Mouse (Mus musculus) hindbrain, embryonic 11.5 days (tissue): Measurements from ENCODE around the gene Trim9. TPM values are rescaled to one million over a fixed set of nuclear protein-coding genes. Genes with fewer than 3 reads are reported as not detected.
A peak's percentile ranks its signal among the peaks of the same experiment; 100 is the strongest.

Source experiments
- ATAC-seq: fragments of 200-750 bp; cut with Nextera tagmentation; 2 replicates; pipeline ENCODE4 v1.8.0; 2017; ENCODE audit warnings: mild to moderate bottlenecking, moderate TSS enrichment, moderate library complexity; ENCODE audit not compliant: low FRiP score
- DNase-seq: peaks from one replicate; pipeline ENCODE4 v3.0.0-alpha.2; 2015; ENCODE audit warnings: low spot score
- H3K27ac ChIP-seq: fragments of 300-500 bp; sonication (generic); 2 replicates; pipeline ENCODE4 v1.5.1; 2014; ENCODE audit warnings: mild to moderate bottlenecking, low read depth, low read length
- H3K27me3 ChIP-seq: fragments of 300-500 bp; sonication (generic); 2 replicates; pipeline ENCODE4 v1.6.1; 2014; ENCODE audit warnings: mild to moderate bottlenecking, low read length, moderate library complexity, mixed read lengths; ENCODE audit not compliant: control insufficient read depth, insufficient read depth
- H3K36me3 ChIP-seq: fragments of 300-500 bp; sonication (generic); 2 replicates; pipeline ENCODE4 v1.6.1; 2014; ENCODE audit warnings: mild to moderate bottlenecking, low read length, moderate library complexity, mixed read lengths; ENCODE audit not compliant: control insufficient read depth, insufficient read depth
- H3K4me1 ChIP-seq: fragments of 300-500 bp; sonication (generic); replicated peaks from 2 replicates; pipeline ENCODE4 v1.6.1; 2014; ENCODE audit warnings: low read length, mixed read lengths; ENCODE audit not compliant: control insufficient read depth, insufficient read depth
- H3K4me2 ChIP-seq: fragments of 300-500 bp; sonication (generic); replicated peaks from 2 replicates; pipeline ENCODE4 v1.6.1; 2014; ENCODE audit warnings: mild to moderate bottlenecking, low read depth, low read length
- H3K4me3 ChIP-seq: fragments of 300-500 bp; sonication (generic); 2 replicates; pipeline ENCODE4 v1.5.1; 2014; ENCODE audit warnings: low read depth, low read length
- H3K9ac ChIP-seq: fragments of 300-500 bp; sonication (generic); 2 replicates; pipeline ENCODE4 v1.6.1; 2014; ENCODE audit warnings: low read depth, low read length
- H3K9me3 ChIP-seq: fragments of 300-500 bp; sonication (generic); 2 replicates; pipeline ENCODE4 v1.6.1; 2016; ENCODE audit warnings: low read length; ENCODE audit not compliant: control insufficient read depth
- WGBS: fragments of 180-500 bp; shearing (Covaris S2); extraction: QIAGEN DNeasy Blood & Tissue Kit; methylation state at CpG from one replicate; pipeline ENCODE4 v1.1.7; 2014; 5-methylcytosine and 5-hydroxymethylcytosine counted together
- polyA plus RNA-seq: library from polyadenylated mRNA; unstranded; fragments of >200 nt; fragmentation: Nextera tagmentation; extraction: Ambion mirVana; gene quantifications from 2 replicates; pipeline ENCODE4 v1.2.1, GENCODE M21; 2014

Gene Trim9
- polyA plus RNA-seq, result 14.3 and 18.4 TPM in 2 replicates

DNA sequence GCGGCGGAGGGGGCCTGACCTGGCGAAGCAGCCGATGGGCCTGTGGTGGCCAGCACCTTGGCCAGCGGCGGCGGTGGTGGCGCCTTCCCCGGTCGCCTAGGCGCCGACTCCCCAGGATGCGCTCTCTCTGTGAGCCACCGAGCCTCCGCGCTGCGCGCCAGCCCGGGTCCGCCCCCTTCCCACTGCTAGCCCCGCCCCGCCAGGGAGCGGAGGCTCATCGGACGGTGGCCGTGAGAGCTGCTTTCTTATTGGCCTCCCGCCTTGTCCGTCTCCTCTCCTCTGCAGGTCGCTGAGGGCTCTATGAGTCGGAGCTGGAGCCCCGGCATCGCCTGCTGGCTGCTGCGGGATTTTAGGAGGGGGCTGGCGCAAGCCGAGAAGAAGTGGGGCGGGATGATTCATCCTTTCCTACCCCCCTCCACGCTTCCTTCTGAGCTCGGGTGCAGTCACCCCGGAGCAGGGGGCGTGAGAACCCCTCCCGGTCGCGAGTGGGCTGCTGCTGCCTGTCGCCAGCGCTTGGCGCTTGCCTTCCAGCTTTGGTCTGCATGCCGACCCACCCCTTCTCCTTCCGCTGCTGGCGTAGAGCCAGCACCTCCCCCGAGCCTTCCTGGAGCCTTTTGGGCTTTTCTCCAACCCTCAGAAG lies at the start of gene Trim9:
Gene Trim9, minus strand, starts transcription at position 413 of the 640 bp plus-strand sequence.
- H3K4me3 ChIP-seq, result peak within 1 kb of the TSS; percentile 65
- under 1% methylated on average over 38 of the region's 50 CpGs for WGBS
- peak; percentile 97 for DNase-seq
- H3K4me1 ChIP-seq, result no peaks in the 10 kb centered on the region
- no peaks in the 10 kb centered on the region for H3K27me3 ChIP-seq
- no peaks in the 10 kb centered on the region for H3K36me3 ChIP-seq
- peak within 1 kb of the TSS; percentile 83 for H3K9ac ChIP-seq
- H3K9me3 ChIP-seq, result no peaks in the 10 kb centered on the region
- H3K4me2 ChIP-seq, result peak within 1 kb of the TSS; percentile 78
- peak within 1 kb of the TSS; percentile 93 for H3K27ac ChIP-seq
- peak; percentile 99 for ATAC-seq

- 93% methylated on average over 3 of the region's 3 CpGs for WGBS
- H3K9ac ChIP-seq, result no peak overlapping the region
- ATAC-seq (no peak), DNase-seq (no peak)
- H3K4me2 ChIP-seq, result no peak overlapping the region
- H3K27ac ChIP-seq, result no peak overlapping the region
- H3K4me3 ChIP-seq, result no peak overlapping the region
- no peaks in the 10 kb centered on the region for H3K27me3 ChIP-seq
- H3K36me3 ChIP-seq, result no peaks in the 10 kb centered on the region
- H3K4me1 ChIP-seq, result no peaks in the 10 kb centered on the region
- no peaks in the 10 kb centered on the region for H3K9me3 ChIP-seq
Measured at GRCm38 (mm10) chr12:70395061-70395460, 47.6 kb upstream of the Trim9 start.

DNA sequence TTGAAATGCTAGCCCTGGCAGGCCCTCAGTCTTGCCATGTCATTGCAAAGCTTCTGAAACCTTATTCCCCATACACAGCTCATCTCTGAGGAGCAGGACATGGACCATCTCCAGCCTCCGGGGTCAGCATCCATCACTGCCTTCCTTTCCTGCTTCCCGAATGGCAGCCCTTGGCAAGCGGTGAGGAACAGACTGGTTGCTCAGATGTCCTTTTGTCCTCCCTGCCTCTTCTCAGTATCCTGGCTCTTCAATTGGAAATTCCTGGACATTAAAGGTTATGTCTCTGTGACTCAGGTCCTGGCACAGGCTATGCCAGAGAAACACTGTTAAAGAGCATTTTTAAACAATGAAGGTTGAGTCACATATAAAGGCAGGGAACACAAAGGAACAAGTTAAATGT lies 43.8 kb upstream of the Trim9 start:
- no peaks in the 10 kb centered on the region for H3K36me3 ChIP-seq
- no peak overlapping the region for H3K4me3 ChIP-seq
- H3K27me3 ChIP-seq, result no peaks in the 10 kb centered on the region
- 90% methylated on average over 3 of the region's 3 CpGs for WGBS
- H3K4me1 ChIP-seq, result no peaks in the 10 kb centered on the region
- ATAC-seq (no peak), DNase-seq (no peak)
- H3K4me2 ChIP-seq, result no peak overlapping the region
- H3K9ac ChIP-seq, result no peak overlapping the region
- no peak overlapping the region for H3K27ac ChIP-seq
- H3K9me3 ChIP-seq, result no peaks in the 10 kb centered on the region

DNA sequence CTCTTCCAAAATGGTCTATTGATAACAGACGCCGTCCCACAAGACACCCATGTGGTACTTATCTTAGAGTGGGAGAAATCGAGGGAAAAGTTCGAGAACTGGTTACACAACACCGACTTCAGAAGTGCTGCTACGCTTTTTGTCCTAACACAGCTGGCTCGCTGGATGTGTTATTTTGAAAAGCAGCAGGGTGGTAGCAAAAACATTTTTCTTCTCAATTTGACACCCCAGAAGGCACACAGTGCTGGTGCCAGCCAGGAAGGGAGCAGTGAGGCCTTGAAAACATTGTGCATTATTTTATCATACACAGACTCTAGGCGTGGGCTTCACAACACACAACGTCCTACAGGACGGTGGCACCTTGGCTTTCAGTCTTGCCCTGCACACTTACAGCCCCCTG lies 27.6 kb upstream of the Trim9 start:
- no peaks in the 10 kb centered on the region for H3K36me3 ChIP-seq
- H3K27me3 ChIP-seq, result no peaks in the 10 kb centered on the region
- no peak overlapping the region for H3K9ac ChIP-seq
- no peak overlapping the region for H3K4me3 ChIP-seq
- WGBS, result 73% methylated on average over 10 of the region's 10 CpGs
- H3K4me2 ChIP-seq, result no peak overlapping the region
- H3K9me3 ChIP-seq, result no peaks in the 10 kb centered on the region
- H3K4me1 ChIP-seq, result no peaks in the 10 kb centered on the region
- DNase-seq, result no peak
- no peak for ATAC-seq
- H3K27ac ChIP-seq, result no peak overlapping the region

DNA sequence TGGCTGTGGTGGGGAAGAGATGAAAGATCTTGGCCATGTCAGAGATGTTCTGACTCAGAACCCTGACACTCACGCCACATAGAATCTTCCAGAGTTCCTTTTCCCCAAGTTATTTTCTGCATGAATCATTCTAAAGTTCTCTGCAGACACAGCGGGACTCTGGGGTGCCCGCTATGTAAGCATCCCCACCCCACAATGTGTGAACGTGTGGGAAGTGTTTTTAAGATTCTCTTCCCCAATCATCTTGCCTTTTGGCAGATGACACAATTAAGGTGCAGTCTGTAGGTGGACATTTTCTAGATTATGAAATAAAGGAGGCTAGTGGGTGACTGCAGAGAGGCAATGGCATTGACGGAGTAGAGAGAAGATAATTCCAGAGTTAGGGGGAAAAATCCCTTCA lies 25.5 kb upstream of the Trim9 start:
- DNase-seq (no peak), ATAC-seq (no peak)
- H3K4me2 ChIP-seq, result no peak overlapping the region
- H3K36me3 ChIP-seq, result no peaks in the 10 kb centered on the region
- no peak overlapping the region for H3K4me3 ChIP-seq
- WGBS, result 84% methylated on average over 5 of the region's 5 CpGs
- H3K4me1 ChIP-seq, result no peaks in the 10 kb centered on the region
- H3K9ac ChIP-seq, result no peak overlapping the region
- H3K27me3 ChIP-seq, result no peaks in the 10 kb centered on the region
- H3K9me3 ChIP-seq, result no peaks in the 10 kb centered on the region
- no peak overlapping the region for H3K27ac ChIP-seq

DNA sequence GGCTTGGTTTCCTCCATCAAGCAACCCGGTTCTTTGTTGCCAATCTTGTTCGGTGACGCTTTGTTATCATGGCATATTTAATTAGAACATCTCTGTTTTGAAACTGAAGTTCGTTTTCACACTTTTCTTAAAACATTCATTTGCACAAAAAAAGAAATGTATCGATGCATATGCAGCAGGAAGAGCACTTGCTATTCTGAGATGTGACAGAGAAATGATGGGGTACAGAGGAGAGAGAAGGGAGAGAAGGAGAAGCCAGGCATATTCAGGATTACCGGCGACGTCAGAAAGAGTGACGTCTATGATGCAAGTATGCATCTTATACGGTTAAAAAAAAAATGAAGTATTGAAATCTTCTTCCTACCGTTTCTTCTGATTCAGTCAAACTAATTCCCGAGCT lies 21.9 kb upstream of the Trim9 start:
- no peaks in the 10 kb centered on the region for H3K36me3 ChIP-seq
- H3K4me2 ChIP-seq, result no peak overlapping the region
- no peak overlapping the region for H3K9ac ChIP-seq
- no peaks in the 10 kb centered on the region for H3K27me3 ChIP-seq
- WGBS, result 85% methylated on average over 12 of the region's 12 CpGs
- DNase-seq (no peak), ATAC-seq (no peak)
- peaks cover 3% of the 10 kb centered on the region for H3K4me1 ChIP-seq
- H3K4me3 ChIP-seq, result no peak overlapping the region
- no peak overlapping the region for H3K27ac ChIP-seq
- no peaks in the 10 kb centered on the region for H3K9me3 ChIP-seq

GRCm38 (mm10) chr12:70368820-70369219 lies 21.4 kb upstream of the Trim9 start:
- 86% methylated on average over 9 of the region's 9 CpGs for WGBS
- no peak overlapping the region for H3K9ac ChIP-seq

DNA sequence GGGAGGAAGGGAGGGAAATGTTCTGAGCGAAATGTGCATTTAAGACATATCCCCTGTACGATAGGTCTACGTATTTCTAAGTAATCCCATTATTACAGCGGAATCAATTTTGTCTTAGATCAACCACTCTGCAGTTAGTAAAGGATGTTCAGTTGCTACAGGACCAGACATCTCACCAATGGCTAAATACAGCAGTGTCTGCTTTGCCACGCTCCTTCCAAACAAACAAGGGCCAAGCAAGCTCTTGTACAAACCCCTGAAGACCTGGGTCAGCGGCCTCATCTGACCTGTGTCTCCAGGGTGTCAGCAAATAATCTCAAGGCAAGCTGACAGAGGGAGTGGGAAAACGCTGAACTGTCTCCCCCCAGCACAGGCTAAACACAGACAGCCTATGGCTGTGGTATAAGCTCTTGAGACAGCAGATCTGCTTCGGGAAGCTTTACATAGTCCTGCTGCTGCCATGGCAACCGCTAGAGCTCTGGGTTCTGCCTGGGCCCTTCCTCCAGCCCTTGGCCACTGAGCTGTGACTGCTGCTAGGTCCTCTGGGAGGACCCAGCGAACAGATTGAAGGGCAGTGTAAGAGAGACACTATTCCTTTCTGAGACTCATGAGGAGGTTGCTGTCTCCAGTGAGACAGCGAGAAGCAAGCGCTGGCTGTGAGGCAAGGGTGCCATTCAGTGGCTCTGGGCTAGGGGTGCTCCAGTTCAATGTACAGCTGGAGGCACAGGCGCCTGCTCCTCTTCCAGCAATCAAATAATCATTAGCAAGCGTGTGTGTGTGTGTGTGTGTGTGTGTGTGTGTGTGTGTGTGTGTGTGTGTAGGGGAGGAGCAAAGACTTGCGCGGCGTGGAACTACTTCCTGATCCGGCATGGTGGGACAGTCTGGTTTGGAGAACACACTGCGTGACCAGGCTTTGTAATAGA lies 20.2 kb upstream of the Trim9 start:
- Histone ChIP-seq H3K9me3 (no peaks in the 10 kb centered on the region), H3K4me1 (peaks cover 3% of the 10 kb centered on the region), H3K27ac (peak overlapping the region; percentile 94), H3K4me2 (peak overlapping the region; percentile 42), H3K9ac (peak overlapping the region; percentile 40), H3K4me3 (no peak overlapping the region), H3K36me3 (no peaks in the 10 kb centered on the region), H3K27me3 (no peaks in the 10 kb centered on the region)
- 22% methylated on average over 19 of the region's 19 CpGs for WGBS
- peak; percentile 91 for DNase-seq
- peak; percentile 99 for ATAC-seq

More at GRCm38 (mm10) chr12:70368820-70369219, 21.4 kb upstream of the Trim9 start:
- Histone ChIP-seq H3K36me3 (no peaks in the 10 kb centered on the region), H3K27me3 (no peaks in the 10 kb centered on the region), H3K4me2 (no peak overlapping the region), H3K27ac (0 out of 2 replicates have a peak overlapping the region, but pooled peaks have one; percentile 1), H3K4me3 (no peak overlapping the region), H3K4me1 (peaks cover 3% of the 10 kb centered on the region), H3K9me3 (no peaks in the 10 kb centered on the region)
- DNase-seq (no peak), ATAC-seq (no peak)
